Comparison of ENCODE assay signal across 30 mouse cellular contexts in the genomic region with DNA sequence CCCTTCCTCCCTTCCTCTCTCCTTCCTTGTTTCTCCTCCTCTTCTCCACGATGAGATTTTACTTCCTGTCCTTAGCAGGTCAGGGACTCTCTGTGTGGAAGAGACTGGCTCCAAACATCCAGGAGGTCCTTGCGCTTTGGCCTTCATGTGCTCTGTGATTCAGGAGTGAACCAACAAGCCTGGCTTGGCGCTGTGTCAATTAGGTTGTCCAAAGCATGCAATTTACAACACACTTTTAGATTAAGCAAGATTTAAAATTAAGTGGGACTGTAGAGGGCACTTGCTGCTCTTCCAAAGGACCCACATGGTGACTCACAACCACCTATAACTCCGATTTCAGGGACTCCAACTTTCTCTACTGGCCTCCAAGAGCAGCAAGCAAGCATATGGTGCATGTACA. TPM values are rescaled to one million over a fixed set of nuclear protein-coding genes. Genes with fewer than 3 reads are reported as not detected.
A peak's percentile ranks its signal among the peaks of the same experiment; 100 is the strongest.
DNase-seq lines count a peak whose midpoint lies in the region; ATAC-seq lines count a peak whose summit lies in the region.
"Had no signal": no experiment of that assay in that cellular context is flagged by ENCODE, and none has a peak within 500 bp of the region (broad histone marks: within the 10 kb centered on the region; RNA-seq: fewer than 3 reads in every experiment).

No protein-coding gene starts in this region.

- no peak overlapping the region for H3K4me2 ChIP-seq in midbrain, embryonic 11.5 days
- H3K4me2 ChIP-seq in midbrain, embryonic 13.5 days (replicated peaks): no peak overlapping the region
- H3K4me2 ChIP-seq: forebrain, embryonic 13.5 days; heart, embryonic 11.5 days; hindbrain, embryonic 14.5 days; limb, embryonic 13.5 days; midbrain, embryonic 12.5 days; neural tube, embryonic 15.5 days; stomach, embryonic 15.5 days had no signal

- no peak overlapping the region for H3K27ac ChIP-seq in midbrain, embryonic 11.5 days (ENCODE audit: low read depth, low read length)
- no peak overlapping the region for H3K27ac ChIP-seq in midbrain, embryonic 13.5 days
- H3K27ac ChIP-seq: forebrain, embryonic 13.5 days; hindbrain, embryonic 14.5 days; left cerebral cortex, adult 2 months; limb, embryonic 13.5 days; liver, embryonic 14.5 days; midbrain, embryonic 12.5 days; neural tube, embryonic 15.5 days; stomach, embryonic 15.5 days had no signal

- WGBS in midbrain, embryonic 11.5 days: 70% methylated on average over 4 of the region's 4 CpGs
- WGBS in midbrain, embryonic 13.5 days: 71% methylated on average over 4 of the region's 4 CpGs

- no peak overlapping the region for H3K4me3 ChIP-seq in midbrain, embryonic 11.5 days (ENCODE audit: low read depth, low read length)
- no peak overlapping the region for H3K4me3 ChIP-seq in midbrain, embryonic 13.5 days (replicated peaks)
- H3K4me3 ChIP-seq: forebrain, embryonic 13.5 days; left cerebral cortex, adult 2 months; limb, embryonic 13.5 days; midbrain, embryonic 12.5 days; neural tube, embryonic 15.5 days; stomach, embryonic 15.5 days had no signal

- H3K36me3 ChIP-seq in midbrain, embryonic 11.5 days (ENCODE audit: control insufficient read depth, insufficient read depth, low read length): no peaks in the 10 kb centered on the region; the same call in 1 of the 2 replicates
- H3K36me3 ChIP-seq in midbrain, embryonic 13.5 days: peaks cover 16% of the 10 kb centered on the region
- H3K36me3 ChIP-seq: G1E had no signal

- DNase-seq in cerebellum, adult 8-10 months: peak; percentile 23
- DNase-seq in cerebellum, postnatal 4 days (ENCODE audit: low spot score in 2 of 2): no peak
- peak; percentile 33 for DNase-seq in midbrain, embryonic 11.5 days (ENCODE audit: low spot score, missing footprints)
- peak; percentile 80 to 87 for DNase-seq in adrenal gland, postnatal 36 days
- peak; percentile 75 for DNase-seq in lung, postnatal 36 days
- DNase-seq in thymus, postnatal 10 days (ENCODE audit: low spot score in 2 of 2): no peak
- no peak for DNase-seq in gastrocnemius, postnatal 25 days
- DNase-seq: cerebellum, adult 11-12 months; cerebellum, postnatal 14 days; gastrocnemius, postnatal 14 days; heart, adult 18-20 months; heart, postnatal 4 days; kidney, adult 9 months; kidney, postnatal 14 days; retina, postnatal 1 day; right cerebral cortex, postnatal 14 days; thymus, postnatal 14 days had no signal

- no peak for ATAC-seq in midbrain, embryonic 11.5 days (ENCODE audit: low FRiP score)
- ATAC-seq in midbrain, embryonic 13.5 days: no peak
- ATAC-seq: intestine, postnatal 0 days; Patski had no signal

- H3K27me3 ChIP-seq in midbrain, embryonic 11.5 days (ENCODE audit: control insufficient read depth, insufficient read depth, low read length): no peaks in the 10 kb centered on the region
- no peaks in the 10 kb centered on the region for H3K27me3 ChIP-seq in midbrain, embryonic 13.5 days
- H3K27me3 ChIP-seq: limb, embryonic 13.5 days; midbrain, embryonic 12.5 days; neural tube, embryonic 15.5 days; Patski; stomach, embryonic 15.5 days had no signal

- no peaks in the 10 kb centered on the region for H3K4me1 ChIP-seq in midbrain, embryonic 11.5 days (ENCODE audit: control insufficient read depth, insufficient read depth, low read length)
- no peaks in the 10 kb centered on the region for H3K4me1 ChIP-seq in midbrain, embryonic 13.5 days (replicated peaks)
- H3K4me1 ChIP-seq: forebrain, embryonic 13.5 days; limb, embryonic 13.5 days; midbrain, embryonic 12.5 days; neural tube, embryonic 15.5 days; stomach, embryonic 15.5 days had no signal

- no peak overlapping the region for H3K9ac ChIP-seq in midbrain, embryonic 11.5 days (ENCODE audit: low read length)
- no peak overlapping the region for H3K9ac ChIP-seq in midbrain, embryonic 13.5 days (replicated peaks)
- H3K9ac ChIP-seq: forebrain, embryonic 13.5 days; hindbrain, embryonic 14.5 days; limb, embryonic 13.5 days; liver, embryonic 14.5 days; midbrain, embryonic 12.5 days; neural tube, embryonic 15.5 days; stomach, embryonic 15.5 days had no signal

- H3K9me3 ChIP-seq in midbrain, embryonic 11.5 days (ENCODE audit: control insufficient read depth, low read length): no peaks in the 10 kb centered on the region
- no peaks in the 10 kb centered on the region for H3K9me3 ChIP-seq in midbrain, embryonic 13.5 days
- H3K9me3 ChIP-seq: forebrain, embryonic 13.5 days; G1E; limb, embryonic 13.5 days; midbrain, embryonic 12.5 days; neural tube, embryonic 15.5 days; stomach, embryonic 15.5 days had no signal

RNA-seq across cellular contexts. Expression of a gene that starts 26.4 kb away (rescaled TPM):
- 133 and 162 TPM in 2 replicates for polyA plus RNA-seq in midbrain, embryonic 11.5 days (2014; fragmentation: Nextera tagmentation; extraction: Ambion mirVana)
- polyA plus RNA-seq in midbrain, embryonic 13.5 days (2015; fragmentation: Nextera tagmentation; extraction: Ambion mirVana): 238 and 300 TPM in 2 replicates
- total RNA-seq in adrenal gland, postnatal 36 days (2021): 10 to 100 TPM; 23.3 to 88.8 TPM
- 10 to 100 TPM; 22.2 to 25.0 TPM for total RNA-seq in gastrocnemius, postnatal 25 days (2021)

Comparison
In these comparisons a context has a peak if more than half of its experiments do, and no peak if none do; other contexts are left out.
1. DNase-seq: peak in cerebellum, adult 8-10 months (single experiment), midbrain, embryonic 11.5 days (single experiment), adrenal gland, postnatal 36 days (2 of 2) and lung, postnatal 36 days (single experiment); none in cerebellum, postnatal 4 days (0 of 2), thymus, postnatal 10 days (0 of 2) and gastrocnemius, postnatal 25 days (single experiment).